Comparison of ENCODE assay signal across 8 mouse cellular contexts in genomic region chr5:140023941-140024500, GRCm38 (mm10).
DNase-seq lines count a peak whose midpoint lies in the region; ATAC-seq and TF ChIP-seq lines count a peak whose summit lies in the region.

No protein-coding gene starts in this region.

- no peak overlapping the region for H3K4me3 ChIP-seq in kidney, embryonic 14.5 days (ENCODE audit: low read length)
- no peak overlapping the region for H3K4me3 ChIP-seq in lung, postnatal 0 days (ENCODE audit: low read depth, low read length)

- no peak for TF ChIP-seq EP300 in lung, postnatal 0 days (IDR thresholded peaks at IDR 0.05)

- no peaks in the 10 kb centered on the region for H3K36me3 ChIP-seq in kidney, embryonic 14.5 days (ENCODE audit: control insufficient read depth, insufficient read depth, low read length)
- no peaks in the 10 kb centered on the region for H3K36me3 ChIP-seq in lung, postnatal 0 days (ENCODE audit: insufficient read depth, low read length)

- 48% methylated on average over 3 of the region's 3 CpGs for WGBS in kidney, embryonic 14.5 days
- WGBS in lung, postnatal 0 days: 43% methylated on average over 3 of the region's 3 CpGs

- DNase-seq in kidney, adult 11 months: peak; percentile 88
- peak; percentile 28 to 50 for DNase-seq in cerebellum, postnatal 25 days
- DNase-seq in gonadal fat pad, adult 2 months (ENCODE audit: low read depth): peak; percentile 4
- peak; percentile 11 to 44 for DNase-seq in layer of hippocampus, adult 18-20 months (ENCODE audit: low spot score in 2 of 2)
- DNase-seq in lung, postnatal 0 days (ENCODE audit: low spot score): peak; percentile 41
- peak; percentile 27 for DNase-seq in right cerebral cortex, postnatal 14 days
- no peak for DNase-seq in spleen, postnatal 14 days (ENCODE audit: low spot score in 2 of 2)

- TF ChIP-seq CTCF in lung, postnatal 0 days (IDR thresholded peaks at IDR 0.05): no peak

- H3K4me1 ChIP-seq in kidney, embryonic 14.5 days (ENCODE audit: control insufficient read depth, insufficient read depth, low read length): no peaks in the 10 kb centered on the region
- H3K4me1 ChIP-seq in lung, postnatal 0 days (ENCODE audit: insufficient read depth, low read depth, low read length): no peaks in the 10 kb centered on the region

- no peak overlapping the region for H3K27ac ChIP-seq in kidney, embryonic 14.5 days (ENCODE audit: low read depth, low read length)
- no peak overlapping the region for H3K27ac ChIP-seq in lung, postnatal 0 days (ENCODE audit: low read length)

- ATAC-seq in kidney, embryonic 14.5 days (ENCODE audit: low FRiP score, low TSS enrichment): no peak
- peak; percentile 54 for ATAC-seq in lung, postnatal 0 days

- H3K4me2 ChIP-seq in kidney, embryonic 14.5 days (replicated peaks; ENCODE audit: low read depth, low read length): no peak overlapping the region
- H3K4me2 ChIP-seq in lung, postnatal 0 days (replicated peaks; ENCODE audit: low read depth, low read length): no peak overlapping the region

- H3K9me3 ChIP-seq in kidney, embryonic 14.5 days (ENCODE audit: control insufficient read depth, low read length): no peaks in the 10 kb centered on the region
- H3K9me3 ChIP-seq in lung, postnatal 0 days (ENCODE audit: low read length): no peaks in the 10 kb centered on the region

- no peaks in the 10 kb centered on the region for H3K27me3 ChIP-seq in kidney, embryonic 14.5 days (ENCODE audit: control insufficient read depth, insufficient read depth, low read length)
- H3K27me3 ChIP-seq in lung, postnatal 0 days (replicated peaks; ENCODE audit: insufficient read depth, low read length): no peaks in the 10 kb centered on the region

- no peak overlapping the region for H3K9ac ChIP-seq in kidney, embryonic 14.5 days (ENCODE audit: low read depth, low read length)
- H3K9ac ChIP-seq in lung, postnatal 0 days (replicated peaks; ENCODE audit: low read depth): no peak overlapping the region

Comparison
In these comparisons a context has a peak if more than half of its experiments do, and no peak if none do; other contexts are left out.
1. DNase-seq: peak in kidney, adult 11 months (single experiment), cerebellum, postnatal 25 days (2 of 2), gonadal fat pad, adult 2 months (single experiment), layer of hippocampus, adult 18-20 months (2 of 2), lung, postnatal 0 days (single experiment) and right cerebral cortex, postnatal 14 days (single experiment); none in spleen, postnatal 14 days (0 of 2).